Mouse (Mus musculus) yolk sac, embryonic 10.5 days (tissue): ENCODE measurements around the gene Flt3.

Experiments used
- DNase-seq: peaks from one replicate; pipeline ENCODE4 v3.0.0-alpha.2; 2017; ENCODE audit warnings: low spot score

Gene Flt3

DNA sequence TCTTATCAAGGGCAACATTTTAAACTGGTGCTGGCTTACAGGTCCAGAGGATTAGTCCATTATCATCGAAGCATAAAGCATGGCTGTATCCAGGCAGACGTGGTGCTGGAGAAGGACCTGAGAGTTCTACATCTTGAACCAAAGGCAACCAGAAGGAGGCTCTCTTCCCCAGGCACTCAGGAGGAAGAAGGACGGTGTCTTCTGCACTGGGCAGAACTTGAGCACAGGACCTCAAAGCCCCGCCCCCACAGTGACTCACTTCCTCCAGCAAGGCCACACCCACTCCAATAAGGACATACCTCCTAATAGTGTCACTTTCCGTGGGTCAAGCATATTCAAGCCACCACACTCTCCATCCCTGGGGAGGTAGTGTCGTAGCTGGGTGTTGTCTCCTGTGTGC lies 10.3 kb upstream of the Flt3 start:
- DNase-seq, result no peak

DNA sequence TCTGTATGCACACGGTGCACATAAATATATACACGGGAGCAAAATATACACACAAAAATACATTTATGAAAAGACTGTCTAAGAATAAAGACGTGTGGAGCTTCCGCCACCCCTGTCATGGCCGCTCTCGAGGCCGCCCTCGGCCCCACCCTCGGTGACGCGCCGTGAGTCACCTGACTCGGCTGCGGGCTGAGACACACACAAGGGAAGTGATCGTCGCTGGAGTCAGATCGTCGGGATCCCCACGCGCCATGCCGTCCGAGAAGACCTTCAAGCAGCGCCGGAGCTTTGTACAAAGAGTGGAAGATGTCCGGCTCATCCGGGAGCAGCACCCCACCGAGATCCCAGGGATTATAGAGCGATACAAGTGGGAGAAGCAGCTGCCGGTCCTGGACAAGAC lies 8.4 kb upstream of the Flt3 start:
- peak; percentile 37 for DNase-seq

DNA sequence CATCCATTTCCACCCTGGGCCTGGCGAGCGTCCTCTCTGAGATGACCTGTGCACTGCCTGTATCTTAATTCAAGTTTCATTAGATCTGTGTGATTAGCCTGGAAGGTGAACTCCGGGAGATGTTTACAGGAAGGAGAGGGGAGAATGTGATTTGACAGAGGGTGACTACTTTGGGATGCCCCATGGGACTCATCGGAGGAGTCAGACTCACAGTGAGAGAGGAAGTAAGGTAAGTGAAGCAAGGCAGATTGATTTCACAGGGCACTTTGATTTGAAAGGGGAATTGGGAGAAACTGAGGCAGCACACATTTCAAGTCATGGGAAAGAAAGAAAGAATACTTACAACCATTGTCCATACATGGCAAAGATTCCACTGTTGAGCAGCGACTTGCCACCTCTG lies 5.8 kb upstream of the Flt3 start:
- no peak for DNase-seq

DNA sequence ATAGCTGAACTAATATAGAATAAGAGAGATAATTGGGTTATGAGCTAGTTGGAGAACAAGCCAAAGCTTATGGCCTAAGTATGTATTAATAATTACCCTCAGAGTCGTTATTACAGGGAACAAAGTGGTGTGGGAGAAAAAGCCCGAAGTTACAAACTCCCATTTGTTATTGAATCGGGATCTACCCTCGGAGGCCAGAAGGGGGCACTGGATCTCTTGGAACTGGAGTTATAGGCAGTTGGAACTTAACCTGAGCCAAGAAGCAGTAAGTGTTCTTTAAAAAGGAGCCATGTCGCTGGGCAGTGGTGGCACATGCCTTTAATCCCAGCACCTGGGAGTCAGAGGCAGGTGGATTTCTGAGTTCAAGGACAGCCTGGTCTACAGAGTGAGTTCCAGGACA lies 2.2 kb upstream of the Flt3 start:
- peak; percentile 18 for DNase-seq

DNA sequence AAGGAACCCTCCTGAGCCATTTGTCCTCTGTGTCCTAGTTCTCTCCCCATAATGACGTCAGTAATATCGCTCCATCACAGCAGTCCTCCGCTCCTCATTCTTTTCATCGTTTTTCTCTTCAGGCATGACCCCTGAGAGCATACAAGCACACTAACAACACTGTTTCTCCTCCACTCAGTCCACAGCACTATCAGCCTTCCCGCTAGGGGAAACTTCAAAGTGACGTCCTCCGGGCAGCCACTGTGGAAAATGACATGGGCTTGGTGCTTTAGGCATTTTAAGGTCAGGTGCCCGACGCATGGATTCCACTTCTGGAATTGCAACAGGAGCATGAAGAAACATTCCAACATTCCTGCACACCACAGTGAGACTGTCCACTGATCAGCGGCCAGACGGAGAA lies 735 bp upstream of the Flt3 start:
- DNase-seq, result no peak

DNA sequence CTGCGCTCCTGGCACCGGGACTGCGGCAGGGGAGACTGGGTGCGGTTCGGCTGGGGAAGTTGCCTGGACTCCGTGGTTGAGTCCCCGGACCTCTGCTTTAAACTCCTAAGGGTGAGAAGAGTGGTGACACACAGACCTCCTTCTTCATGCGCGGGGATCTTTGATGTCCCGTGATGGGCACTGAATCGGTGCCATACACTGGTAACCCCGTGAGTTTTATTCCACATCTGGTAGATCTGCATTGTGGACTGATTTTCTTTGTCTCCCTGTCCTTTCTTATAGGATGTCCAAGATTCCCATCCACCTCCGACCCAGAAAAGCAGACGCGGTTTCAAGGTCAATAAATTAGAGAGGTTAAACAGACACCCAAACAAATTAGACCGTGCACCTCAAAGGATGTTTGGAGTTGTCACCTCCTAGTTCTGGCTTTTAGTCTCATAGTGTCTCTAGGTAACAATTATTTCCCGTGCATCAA lies 253 bp upstream of the Flt3 start:
- DNase-seq, result no peak

DNA sequence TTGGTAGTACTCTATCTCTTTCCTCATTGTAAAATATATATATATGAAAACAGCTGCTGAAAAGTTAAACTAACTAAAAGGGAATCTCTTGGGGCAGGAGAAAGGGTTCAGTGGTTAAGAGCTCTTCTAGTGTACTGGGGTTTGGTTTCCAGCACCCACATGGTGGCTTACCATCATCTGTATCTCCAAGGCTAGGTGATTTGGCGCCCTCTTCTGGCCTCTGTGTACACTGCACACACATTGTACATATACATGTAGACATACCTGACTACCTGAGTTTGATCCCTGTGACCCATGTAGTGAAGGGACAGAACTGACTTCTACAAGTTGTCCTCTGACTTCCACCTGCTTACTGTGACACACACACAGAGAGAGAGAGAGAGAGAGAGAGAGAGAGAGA lies 5.2 kb downstream of the Flt3 start:
- DNase-seq, result no peak

DNA sequence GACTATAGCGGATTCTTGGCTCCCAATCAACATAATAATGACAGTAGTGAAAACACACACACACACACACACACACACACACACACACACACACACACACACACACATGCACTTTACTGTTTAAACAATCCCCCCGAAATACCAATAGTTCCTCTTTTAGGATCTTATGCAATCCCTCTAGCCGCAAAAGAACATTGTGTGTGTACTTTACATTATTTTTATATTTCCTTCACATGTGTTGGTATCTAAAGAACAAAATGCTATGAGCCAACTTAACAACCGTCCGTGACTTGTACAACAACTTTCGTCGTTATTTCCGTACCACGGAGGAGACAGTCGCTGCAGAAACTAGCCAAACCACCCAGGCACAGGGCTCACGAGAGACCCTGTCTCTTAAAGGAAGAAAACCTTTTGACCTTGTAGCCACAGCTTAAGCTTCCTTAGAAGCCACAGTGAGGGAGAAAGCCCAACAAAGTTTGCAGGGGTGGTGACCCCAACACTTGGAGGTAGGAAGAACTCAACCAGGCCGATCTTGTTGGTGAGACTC lies 7.5 kb downstream of the Flt3 start:
- no peak for DNase-seq

DNA sequence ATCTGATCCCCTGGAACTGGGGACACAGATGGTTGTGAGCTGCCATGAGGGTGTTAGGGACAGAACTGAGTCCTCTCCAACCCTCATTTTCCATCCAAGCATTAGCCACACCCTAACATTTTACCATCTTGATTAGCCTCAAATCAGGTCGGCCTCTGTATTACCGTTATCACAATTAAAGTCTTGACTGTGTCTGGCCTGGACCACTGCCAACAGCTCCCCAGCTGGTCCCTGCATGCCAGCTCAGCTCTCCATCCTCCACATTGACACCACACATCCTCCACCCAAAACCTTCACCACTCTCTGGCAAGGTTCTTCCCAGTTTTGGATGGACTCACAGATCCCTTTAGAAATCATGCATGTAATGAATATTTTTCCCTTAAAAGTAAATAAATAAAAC lies 9.5 kb downstream of the Flt3 start:
- DNase-seq, result no peak

DNA sequence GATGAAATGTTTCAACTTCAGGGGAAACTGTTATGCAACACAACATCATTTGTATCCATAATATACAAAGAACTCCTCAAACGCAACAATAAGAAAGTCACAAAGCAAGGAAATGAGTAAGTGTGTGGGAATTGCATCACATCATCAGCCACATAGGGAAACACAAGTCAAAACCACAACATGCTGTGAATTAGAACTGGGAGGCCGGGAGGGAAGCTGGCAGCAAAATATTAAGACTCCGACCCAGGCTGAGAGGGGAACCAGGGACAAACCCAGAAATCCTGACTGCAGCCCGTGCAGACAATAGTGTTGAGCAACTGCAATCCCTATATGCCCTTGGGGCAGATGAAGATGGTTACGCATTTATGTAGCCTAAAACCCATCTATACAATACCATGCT lies 11.2 kb downstream of the Flt3 start:
- DNase-seq, result no peak

DNA sequence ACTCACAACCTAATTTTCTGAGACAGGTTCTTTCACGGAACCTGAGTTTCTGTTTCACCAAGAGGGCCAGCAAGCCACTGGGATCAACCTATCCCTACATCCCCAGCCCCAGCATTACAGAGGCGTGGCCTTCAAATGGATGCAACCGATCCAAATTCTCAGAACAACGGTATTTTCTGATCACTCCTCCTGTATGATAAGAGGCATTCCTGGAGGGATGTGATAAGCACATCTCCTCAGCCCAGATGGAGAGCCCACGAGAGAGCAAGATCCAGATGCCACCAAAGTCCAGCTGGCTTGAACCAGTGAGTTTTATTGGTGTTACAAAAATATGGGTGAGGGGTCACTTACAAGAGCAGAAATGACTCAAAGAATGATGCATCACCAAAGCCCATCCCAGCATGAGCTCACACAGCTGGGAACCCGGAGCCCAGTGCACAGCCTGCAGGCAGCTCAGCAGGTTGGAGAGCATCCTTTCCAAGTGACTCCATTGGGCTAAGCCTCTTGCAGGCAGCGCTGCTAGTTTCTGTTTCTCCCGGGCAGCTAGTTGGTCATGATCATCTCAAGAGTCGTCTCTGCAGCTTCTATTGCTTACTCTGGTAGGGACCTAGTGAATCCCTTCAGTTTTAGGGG lies 11.8 kb downstream of the Flt3 start:
- DNase-seq, result no peak

DNA sequence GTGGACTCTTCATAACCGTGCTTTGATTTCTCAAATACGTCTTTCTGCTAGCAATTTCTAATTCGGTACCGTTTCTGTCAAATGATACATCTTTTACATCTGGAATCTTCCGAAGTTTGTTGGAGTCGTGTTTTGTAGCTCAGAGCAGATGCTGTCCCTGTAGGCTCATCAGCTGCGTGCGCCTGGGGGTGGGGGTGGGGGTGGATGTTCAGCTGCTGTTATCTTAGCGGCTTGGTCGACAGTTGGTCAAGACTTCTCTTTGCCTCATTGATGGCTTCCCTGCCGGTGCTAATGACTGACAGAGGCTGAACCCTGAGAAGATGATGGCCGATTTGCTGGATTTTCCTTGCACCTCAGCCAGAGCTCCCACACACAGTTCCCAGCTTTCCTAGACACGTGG lies 13.4 kb downstream of the Flt3 start:
- DNase-seq, result no peak

DNA sequence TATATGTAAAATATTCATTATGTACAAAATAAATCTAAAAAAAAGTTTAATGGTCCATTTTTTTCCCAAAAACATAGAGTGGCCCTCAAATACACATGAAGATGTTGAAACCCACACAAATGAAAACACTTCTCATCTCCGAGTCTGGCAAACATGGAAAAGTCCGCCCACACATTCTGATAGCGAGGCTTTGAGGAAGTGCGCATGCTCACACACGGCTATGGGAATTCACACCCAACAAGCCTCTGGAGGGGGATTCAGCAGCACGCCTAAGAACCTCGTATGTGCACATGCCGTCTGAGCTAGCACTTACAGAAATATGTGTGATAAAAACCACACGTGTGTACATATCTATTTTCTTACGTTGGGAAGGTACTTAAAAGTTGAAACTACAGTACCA lies 18.9 kb downstream of the Flt3 start:
- no peak for DNase-seq

DNA sequence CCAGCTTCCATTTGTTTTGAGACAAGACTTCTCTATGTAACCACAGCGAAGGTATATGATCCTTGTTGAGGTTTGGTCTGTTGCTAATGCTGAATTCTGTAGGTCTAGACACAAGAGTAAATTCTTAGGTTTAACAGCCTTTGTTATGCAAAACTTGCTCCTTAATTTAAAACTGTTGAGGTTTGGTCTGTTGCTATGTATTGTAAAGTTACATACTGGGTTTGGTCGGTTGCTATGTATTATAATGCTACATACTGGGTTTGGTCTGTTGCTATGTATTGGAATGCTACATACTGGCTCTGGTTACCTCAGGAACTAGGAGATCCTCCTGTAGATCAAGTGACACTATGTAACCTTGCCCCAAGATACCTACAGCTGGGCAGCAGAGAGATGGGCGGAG lies 20.8 kb downstream of the Flt3 start:
- no peak for DNase-seq

DNA sequence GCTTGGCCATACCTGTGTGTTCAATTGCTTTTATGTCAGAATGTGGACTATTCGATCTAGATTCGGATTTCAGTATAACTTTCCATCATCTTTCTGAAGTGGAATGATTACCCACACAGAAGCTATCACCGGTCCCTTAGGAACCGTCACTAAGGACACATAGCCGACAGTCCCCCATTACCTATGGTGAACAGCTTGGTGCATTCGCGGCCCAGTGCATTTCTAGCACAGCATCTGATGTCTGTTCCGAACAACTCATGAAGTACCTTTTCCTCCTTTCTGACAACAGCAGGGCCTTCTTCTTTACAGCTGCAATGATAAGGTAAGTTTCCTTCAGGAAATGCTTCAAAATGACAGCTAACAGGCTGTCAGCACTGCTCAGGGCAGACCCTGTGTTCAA lies 30.0 kb downstream of the Flt3 start:
- DNase-seq, result no peak

DNA sequence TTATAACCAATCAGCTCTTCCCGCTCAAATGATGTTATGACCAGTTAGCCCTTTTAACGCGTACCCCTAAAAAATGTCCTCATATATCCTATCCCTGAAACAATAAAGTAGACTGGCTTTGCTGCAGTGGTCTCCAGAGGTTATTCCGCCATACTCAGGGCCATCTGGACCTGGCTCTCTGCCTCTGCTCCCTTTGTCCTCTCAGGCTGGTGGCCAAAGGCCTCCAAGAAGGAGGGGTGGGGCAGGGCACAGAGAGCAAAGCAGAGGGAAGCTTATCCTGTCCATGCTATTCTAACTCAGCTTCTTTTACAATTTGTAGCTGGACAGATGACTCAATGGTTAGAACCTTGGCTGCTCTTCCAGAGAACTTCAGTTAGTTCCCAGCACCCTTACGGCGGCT lies 32.1 kb downstream of the Flt3 start:
- no peak for DNase-seq

DNA sequence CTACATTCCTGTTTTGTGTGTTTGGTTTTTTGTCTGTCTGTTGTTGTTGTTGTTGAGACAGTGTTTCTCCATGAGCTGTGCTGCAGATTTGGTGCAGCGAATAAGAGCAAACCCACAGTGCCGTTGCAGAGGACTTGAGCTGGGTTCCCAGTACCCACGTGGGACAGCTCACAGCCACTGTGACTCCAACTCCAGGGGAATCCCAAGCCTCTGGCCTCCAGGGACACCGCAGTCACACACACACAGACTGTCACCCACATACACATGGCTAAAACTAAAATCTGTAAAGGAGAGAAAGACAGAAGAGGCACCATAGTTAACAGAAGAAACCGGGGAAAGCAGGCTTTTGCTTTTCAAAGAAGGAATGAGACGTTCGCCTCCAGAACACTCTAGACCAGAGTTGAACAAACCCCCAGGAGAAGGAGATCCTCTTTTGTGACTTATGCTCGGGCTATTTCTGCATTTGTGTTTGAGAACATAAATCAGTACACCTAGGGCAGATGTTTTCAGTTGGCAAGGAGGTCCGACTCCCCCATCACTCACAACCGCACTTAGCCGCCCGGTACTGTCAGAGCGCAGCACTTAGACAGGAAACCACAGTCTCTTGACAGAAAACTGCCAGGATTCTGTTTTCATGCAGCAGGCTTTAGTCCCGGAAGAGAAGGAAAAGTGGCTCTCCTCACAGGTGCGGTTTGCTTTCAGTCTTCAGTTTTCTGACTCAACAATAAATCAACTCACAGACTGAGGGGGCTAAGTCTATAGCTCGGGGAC lies 34.1 kb downstream of the Flt3 start:
- no peak for DNase-seq

DNA sequence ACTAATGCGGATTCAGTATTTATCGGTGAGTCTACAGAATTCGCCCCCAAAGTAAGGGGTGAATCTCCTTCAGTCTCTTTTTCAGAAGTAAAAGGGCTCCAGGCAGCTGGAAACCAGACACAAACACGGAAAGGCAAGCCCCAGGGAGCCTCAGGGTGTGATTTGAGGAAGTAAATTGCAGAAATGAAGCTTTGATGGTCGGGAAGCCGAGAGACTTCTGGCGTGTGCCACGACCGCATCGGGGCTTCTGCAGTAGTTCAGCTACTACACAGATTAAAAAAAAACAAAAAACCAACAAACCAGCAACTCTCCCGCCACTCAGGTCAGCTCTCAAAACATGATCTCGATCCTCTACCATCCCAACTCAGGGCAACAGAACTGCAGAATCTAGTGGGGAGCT lies 37.2 kb downstream of the Flt3 start:
- DNase-seq, result no peak

DNA sequence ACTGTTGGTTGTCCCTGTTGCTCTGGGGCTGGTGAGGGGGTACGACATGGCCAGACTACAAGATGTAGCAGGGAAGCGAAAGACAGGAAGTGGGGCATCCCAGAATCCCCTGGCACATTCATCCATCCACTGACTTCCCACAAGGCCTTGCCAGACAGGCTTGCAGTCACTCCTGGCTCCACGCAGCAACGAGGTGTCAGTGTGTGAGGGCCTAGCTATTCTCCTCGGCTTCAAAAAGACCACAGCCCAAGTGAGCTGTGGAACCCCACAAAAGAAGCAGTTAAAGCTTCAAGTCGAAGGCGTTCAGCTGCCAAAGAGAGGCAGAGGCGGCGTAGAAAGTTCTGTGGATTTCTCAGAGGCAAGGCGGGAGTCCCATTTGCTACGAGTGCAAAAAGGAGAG lies 41.8 kb downstream of the Flt3 start:
- DNase-seq, result no peak

DNA sequence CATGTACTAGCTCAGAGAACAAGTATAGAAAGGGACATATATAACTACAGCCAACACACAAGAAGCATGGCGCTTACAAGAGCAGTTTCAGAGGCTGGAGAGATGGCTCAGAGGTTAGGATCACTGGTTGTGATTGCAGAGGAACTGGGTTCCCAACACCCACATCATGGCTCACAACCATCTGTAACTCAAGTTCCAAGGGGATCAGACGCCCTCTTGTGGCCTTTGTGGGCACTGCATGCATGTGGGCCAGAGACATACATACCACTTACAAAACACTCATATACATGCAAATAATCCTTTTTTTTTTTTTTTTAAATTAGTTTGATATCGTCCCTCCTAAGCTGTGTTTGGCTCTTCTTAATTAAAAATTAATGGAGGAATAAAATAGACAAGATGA lies 42.8 kb downstream of the Flt3 start:
- no peak for DNase-seq

DNA sequence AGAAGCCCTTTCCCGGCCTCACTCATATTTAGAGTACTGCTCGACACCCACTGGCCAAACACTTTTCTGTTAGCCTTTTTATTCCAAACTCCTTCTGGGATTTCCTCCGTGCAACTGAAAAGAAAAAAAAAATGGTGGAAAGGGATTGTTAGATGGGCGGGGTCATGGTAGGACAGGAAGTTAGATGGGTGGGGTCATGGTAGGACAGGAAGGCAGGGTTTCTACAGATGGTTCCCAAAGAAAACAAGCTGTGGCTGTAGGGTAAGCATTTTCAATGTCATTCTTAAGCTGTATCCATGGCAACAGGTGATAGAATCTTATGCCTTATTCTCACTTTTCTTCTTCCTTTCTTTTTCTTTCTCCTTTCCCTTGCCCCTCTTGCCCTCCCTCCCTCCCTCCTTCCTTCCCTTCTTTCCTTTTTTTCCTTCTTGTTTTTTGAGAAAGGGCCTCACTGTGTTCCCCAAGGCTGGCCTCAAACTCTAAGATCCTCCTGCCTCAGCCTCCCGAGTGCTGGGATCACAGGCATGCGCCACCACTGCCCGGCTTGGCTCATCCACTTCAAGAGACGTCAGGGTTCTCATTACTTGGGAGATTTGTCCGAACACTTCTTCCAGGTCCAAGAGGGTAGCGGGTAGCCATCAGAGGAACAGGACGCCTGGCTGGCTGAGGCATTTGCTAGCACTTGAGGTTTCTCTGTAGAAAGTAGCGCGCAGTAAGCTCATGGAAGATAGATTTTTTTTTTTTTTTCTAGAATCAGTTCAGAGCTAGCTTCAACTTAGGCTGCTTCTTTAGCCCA lies 43.8 kb downstream of the Flt3 start:
- DNase-seq, result no peak

DNA sequence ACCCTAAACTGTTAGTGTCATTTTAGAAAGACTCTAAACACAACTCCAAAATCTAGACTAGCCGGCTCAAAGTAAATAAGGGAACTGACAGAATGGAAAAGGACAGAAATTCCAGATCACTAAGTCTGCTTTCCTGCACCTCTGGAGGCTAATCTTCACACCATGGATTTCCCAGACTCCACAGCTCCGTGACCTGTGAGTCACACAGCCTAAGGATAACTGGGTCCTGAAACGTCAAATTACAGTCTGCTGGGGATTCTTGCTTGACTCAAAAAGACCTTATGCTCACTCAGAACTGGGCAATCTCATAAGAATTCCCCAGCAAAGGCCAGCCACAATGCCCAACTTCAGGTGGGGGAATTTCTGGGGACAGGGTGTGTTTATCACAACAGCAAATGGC lies 44.5 kb downstream of the Flt3 start:
- no peak for DNase-seq

DNA sequence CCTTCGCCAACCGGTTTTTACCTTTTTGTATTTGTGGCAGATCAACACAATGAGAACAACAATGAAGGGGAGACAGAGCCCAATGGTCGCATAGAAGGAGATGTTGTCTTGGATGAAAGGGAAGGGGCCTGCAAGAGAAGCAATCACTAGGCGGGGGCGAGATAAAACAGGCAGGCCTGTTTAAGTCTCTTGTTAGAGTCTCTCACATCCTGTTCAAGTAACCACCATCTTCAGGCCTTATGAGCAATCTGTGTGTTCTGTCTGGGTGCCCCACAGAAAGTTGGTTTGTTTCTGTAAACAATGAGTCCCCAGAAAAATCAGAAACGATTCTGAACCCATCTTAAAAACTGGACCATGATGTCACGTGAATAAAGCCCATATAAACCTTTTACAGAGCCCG lies 45.3 kb downstream of the Flt3 start:
- no peak for DNase-seq
